38 mouse cellular contexts compared by ENCODE assay signal in genomic region chr11:70820120-70820519, GRCm38 (mm10). TPM values are rescaled to one million over a fixed set of nuclear protein-coding genes. Genes with fewer than 3 reads are reported as not detected.
"Had no signal": no experiment of that assay in that cellular context is flagged by ENCODE, and none has a peak within 500 bp of the region (broad histone marks: within the 10 kb centered on the region; RNA-seq: fewer than 3 reads in every experiment).

No protein-coding gene starts in this region.

- H3K27ac ChIP-seq: limb, embryonic 10.5 days; limb, embryonic 12.5 days; limb, embryonic 13.5 days; limb, embryonic 15.5 days; liver, embryonic 12.5 days; liver, embryonic 13.5 days; liver, embryonic 14.5 days; liver, embryonic 15.5 days; lung, embryonic 15.5 days; macrophage; midbrain, embryonic 10.5 days; midbrain, embryonic 12.5 days; midbrain, embryonic 13.5 days; midbrain, embryonic 15.5 days; neural tube, embryonic 12.5 days had no signal

- H3K4me2 ChIP-seq: limb, embryonic 12.5 days; limb, embryonic 13.5 days; limb, embryonic 15.5 days; liver, embryonic 11.5 days; liver, embryonic 12.5 days; liver, embryonic 13.5 days; liver, embryonic 15.5 days; lung, embryonic 14.5 days; lung, embryonic 15.5 days; midbrain, embryonic 11.5 days; midbrain, embryonic 12.5 days; midbrain, embryonic 13.5 days; midbrain, embryonic 15.5 days; neural tube, embryonic 12.5 days had no signal

- H3K27me3 ChIP-seq: limb, embryonic 12.5 days; limb, embryonic 13.5 days; limb, embryonic 15.5 days; liver, embryonic 13.5 days; liver, embryonic 15.5 days; lung, embryonic 15.5 days; midbrain, embryonic 12.5 days; midbrain, embryonic 13.5 days; midbrain, embryonic 15.5 days; neural tube, embryonic 12.5 days had no signal

- H3K9me3 ChIP-seq: limb, embryonic 10.5 days; limb, embryonic 12.5 days; limb, embryonic 13.5 days; limb, embryonic 15.5 days; liver, embryonic 12.5 days; liver, embryonic 13.5 days; liver, embryonic 15.5 days; lung, embryonic 15.5 days; midbrain, embryonic 10.5 days; midbrain, embryonic 12.5 days; midbrain, embryonic 13.5 days; midbrain, embryonic 15.5 days; neural tube, embryonic 12.5 days had no signal

- H3K4me3 ChIP-seq: limb, embryonic 10.5 days; limb, embryonic 12.5 days; limb, embryonic 13.5 days; limb, embryonic 15.5 days; liver, embryonic 12.5 days; liver, embryonic 13.5 days; liver, embryonic 15.5 days; lung, embryonic 15.5 days; megakaryocyte, embryonic 14.5 days; midbrain, embryonic 10.5 days; midbrain, embryonic 12.5 days; midbrain, embryonic 13.5 days; midbrain, embryonic 15.5 days; myocyte; neural tube, embryonic 12.5 days had no signal

- ATAC-seq: liver, embryonic 12.5 days; liver, postnatal 0 days; lung, postnatal 0 days; midbrain, embryonic 13.5 days; midbrain, embryonic 15.5 days; midbrain, embryonic 16.5 days had no signal

- H3K4me1 ChIP-seq: limb, embryonic 15.5 days; liver, embryonic 15.5 days; midbrain, embryonic 10.5 days; midbrain, embryonic 12.5 days; midbrain, embryonic 15.5 days had no signal

- H3K9ac ChIP-seq: limb, embryonic 12.5 days; limb, embryonic 13.5 days; limb, embryonic 15.5 days; liver, embryonic 12.5 days; liver, embryonic 13.5 days; liver, embryonic 14.5 days; liver, embryonic 15.5 days; liver, postnatal 0 days; lung, embryonic 14.5 days; lung, embryonic 15.5 days; midbrain, embryonic 12.5 days; midbrain, embryonic 13.5 days; midbrain, embryonic 15.5 days; neural tube, embryonic 12.5 days had no signal

- DNase-seq: left cerebral cortex, postnatal 4 days; liver; liver, embryonic 13.5 days; liver, postnatal 0 days; lung, adult 18-20 months; lung, adult 2 months; lung, embryonic 14.5 days; lung, postnatal 10 days; lung, postnatal 14 days; lung, postnatal 36 days; lung, postnatal 4 days; midbrain, embryonic 14.5 days had no signal

- H3K36me3 ChIP-seq: limb, embryonic 10.5 days; limb, embryonic 12.5 days; limb, embryonic 13.5 days; limb, embryonic 15.5 days; liver, embryonic 12.5 days; liver, embryonic 13.5 days; liver, embryonic 15.5 days; lung, embryonic 15.5 days; midbrain, embryonic 10.5 days; midbrain, embryonic 12.5 days; midbrain, embryonic 13.5 days; midbrain, embryonic 15.5 days; neural tube, embryonic 12.5 days had no signal

RNA-seq across cellular contexts. Expression of gene Scimp, which starts 7.7 kb away (rescaled TPM):
- total RNA-seq: left cerebral cortex, postnatal 10 days; left cerebral cortex, postnatal 14 days; left cerebral cortex, postnatal 25 days; left cerebral cortex, postnatal 36 days; left cerebral cortex, postnatal 4 days; midbrain, postnatal 0 days had no signal
- polyA plus RNA-seq: limb, embryonic 11.5 days; limb, embryonic 12.5 days; lung, embryonic 14.5 days; midbrain, embryonic 10.5 days; midbrain, embryonic 11.5 days; midbrain, embryonic 12.5 days; midbrain, embryonic 15.5 days; midbrain, embryonic 16.5 days; midbrain, postnatal 0 days; neural tube, embryonic 12.5 days had no signal
